Mouse (Mus musculus): ENCODE results near the gene Zdhhc7. TPM values are rescaled to one million over a fixed set of nuclear protein-coding genes. Genes with fewer than 3 reads are reported as not detected.
A peak's percentile ranks its signal among the peaks of the same experiment; 100 is the strongest.

Zdhhc7 gene
- total RNA-seq, 2 experiments from 2014 or later, result 38.0 to 43.6 TPM

- peak; percentile 38 to 46 for DNase-seq
- intact Hi-C loops (cut with DNase I), result loop anchor here (1.0 to 5.0 kb wide), 3 partner anchors 91 to 291 kb away; no protein-coding TSS in a partner anchor
Measured at GRCm38 (mm10) chr8:120072827-120073226, 28.5 kb downstream of the Zdhhc7 start.

- no peak for DNase-seq
- intact Hi-C loops (cut with DNase I), result loop anchor here (1.0 to 5.0 kb wide), 3 partner anchors 90 to 290 kb away; no protein-coding TSS in a partner anchor
Measured at GRCm38 (mm10) chr8:120072259-120072658, 29.0 kb downstream of the Zdhhc7 start.

- intact Hi-C loops (cut with DNase I), result loop anchor here (1.0 to 5.0 kb wide), 3 partner anchors 89 to 289 kb away; no protein-coding TSS in a partner anchor
- peak; percentile 89 to 93 for DNase-seq
Measured at GRCm38 (mm10) chr8:120071684-120072083, 29.6 kb downstream of the Zdhhc7 start.

GRCm38 (mm10) chr8:120067936-120068668 lies 33.2 kb downstream of the Zdhhc7 start:
- intact Hi-C loops (cut with DNase I), result no loop called here
- peak; percentile 80 to 81 for DNase-seq

GRCm38 (mm10) chr8:120066226-120066625 lies 35.1 kb downstream of the Zdhhc7 start:
- intact Hi-C loops (cut with DNase I), result no loop called here
- no peak for DNase-seq

- intact Hi-C loops (cut with DNase I), result no loop called here
- no peak for DNase-seq
Measured at GRCm38 (mm10) chr8:120065611-120066010, 35.7 kb downstream of the Zdhhc7 start.

GRCm38 (mm10) chr8:120063326-120063725 lies 38.0 kb downstream of the Zdhhc7 start:
- intact Hi-C loops (cut with DNase I), result no loop called here
- DNase-seq, result no peak

GRCm38 (mm10) chr8:120062742-120063141 lies 38.5 kb downstream of the Zdhhc7 start:
- intact Hi-C loops (cut with DNase I), result no loop called here
- no peak for DNase-seq

- peak; percentile 60 to 66 for DNase-seq
- intact Hi-C loops (cut with DNase I), result no loop called here
Measured at GRCm38 (mm10) chr8:120057078-120057477, 44.2 kb downstream of the Zdhhc7 start.

- intact Hi-C loops (cut with DNase I), result no loop called here
Measured at GRCm38 (mm10) chr8:120054833-120055232, 46.4 kb downstream of the Zdhhc7 start.

GRCm38 (mm10) chr8:120052318-120052717 lies 49.0 kb downstream of the Zdhhc7 start:
- intact Hi-C loops (cut with DNase I), result no loop called here
- DNase-seq, result no peak

More at GRCm38 (mm10) chr8:120054833-120055232, 46.4 kb downstream of the Zdhhc7 start:
- DNase-seq, result no peak

- DNase-seq, result no peak
- intact Hi-C loops (cut with DNase I), result no loop called here
Measured at GRCm38 (mm10) chr8:120051908-120052307, 49.4 kb downstream of the Zdhhc7 start.

GRCm38 (mm10) chr8:120051006-120051405 lies 50.3 kb downstream of the Zdhhc7 start:
- DNase-seq, result peak in 1 of 2 experiments; percentile 51
- intact Hi-C loops (cut with DNase I), result no loop called here

GRCm38 (mm10) chr8:120050376-120050775 lies 50.9 kb downstream of the Zdhhc7 start:
- no peak for DNase-seq
- intact Hi-C loops (cut with DNase I), result no loop called here

GRCm38 (mm10) chr8:120049949-120050348 lies 51.3 kb downstream of the Zdhhc7 start:
- no peak for DNase-seq

GRCm38 (mm10) chr8:120046258-120047020 lies 54.8 kb downstream of the Zdhhc7 start:
- peak; percentile 91 to 92 for DNase-seq
- intact Hi-C loops (cut with DNase I), result no loop called here

More at GRCm38 (mm10) chr8:120049949-120050348, 51.3 kb downstream of the Zdhhc7 start:
- intact Hi-C loops (cut with DNase I), result no loop called here

GRCm38 (mm10) chr8:120045471-120045870 lies 55.8 kb downstream of the Zdhhc7 start:
- DNase-seq, result no peak
- intact Hi-C loops (cut with DNase I), result loop anchor here (2.0 kb wide), 1 partner anchor 45 kb away; no protein-coding TSS in a partner anchor

GRCm38 (mm10) chr8:120044907-120045306 lies 56.4 kb downstream of the Zdhhc7 start:
- no peak for DNase-seq
- intact Hi-C loops (cut with DNase I), result loop anchor here (2.0 kb wide), 1 partner anchor 44 kb away; no protein-coding TSS in a partner anchor

- intact Hi-C loops (cut with DNase I), result no loop called here
- DNase-seq, result no peak
Measured at GRCm38 (mm10) chr8:120042542-120043312, 58.6 kb downstream of the Zdhhc7 start.

GRCm38 (mm10) chr8:120040861-120041260 lies 60.4 kb downstream of the Zdhhc7 start:
- DNase-seq, result peak; percentile 70 to 78
- intact Hi-C loops (cut with DNase I), result no loop called here

Data from heart, postnatal 10 days (tissue).